Comparison of ENCODE assay signal across 12 mouse cellular contexts in genomic region chr6:136241574-136242311, GRCm38 (mm10).
DNase-seq lines count a peak whose midpoint lies in the region; ATAC-seq lines count a peak whose summit lies in the region.
"Had no signal": no experiment of that assay in that cellular context is flagged by ENCODE, and none has a peak within 500 bp of the region (broad histone marks: within the 10 kb centered on the region; RNA-seq: fewer than 3 reads in every experiment).

No protein-coding gene starts in this region.

- H3K4me2 ChIP-seq in midbrain, embryonic 16.5 days (ENCODE audit: low read length), result peak overlapping the region; percentile 15; the same call in 1 of the 2 replicates
- H3K4me2 ChIP-seq in intestine, embryonic 15.5 days (replicated peaks), result no peak overlapping the region
- H3K4me2 ChIP-seq: lung, embryonic 14.5 days; neural tube, embryonic 12.5 days had no signal

- H3K9me3 ChIP-seq in midbrain, embryonic 16.5 days (replicated peaks; ENCODE audit: control insufficient read depth, low read length, poor library complexity, severe bottlenecking), result no peaks in the 10 kb centered on the region
- no peaks in the 10 kb centered on the region for H3K9me3 ChIP-seq in intestine, embryonic 15.5 days
- H3K9me3 ChIP-seq: neural tube, embryonic 12.5 days had no signal

- H3K27me3 ChIP-seq in midbrain, embryonic 16.5 days (ENCODE audit: control insufficient read depth, insufficient read depth, low read depth, low read length), result no peaks in the 10 kb centered on the region
- H3K27me3 ChIP-seq in intestine, embryonic 15.5 days (replicated peaks), result no peaks in the 10 kb centered on the region
- H3K27me3 ChIP-seq: neural tube, embryonic 12.5 days had no signal

- peak; percentile 24 for DNase-seq in layer of hippocampus, adult 11-12 months (ENCODE audit: low spot score)
- no peak for DNase-seq in layer of hippocampus, postnatal 25 days (ENCODE audit: extremely low spot score in 1 of 2, low spot score in 1 of 2)
- DNase-seq in frontal cortex, adult 2 months (ENCODE audit: extremely low spot score in 1 of 2, low spot score in 1 of 2), result peak; percentile 41 to 73
- peak; percentile 35 to 42 for DNase-seq in layer of hippocampus, adult 8-10 months (ENCODE audit: low spot score in 2 of 2)
- no peak for DNase-seq in B cell, adult 2 months
- DNase-seq: cerebellum, adult 11-12 months; heart, postnatal 4 days; lung, embryonic 14.5 days had no signal

- H3K36me3 ChIP-seq in midbrain, embryonic 16.5 days (ENCODE audit: control insufficient read depth, insufficient read depth, low read length), result no peaks in the 10 kb centered on the region
- H3K36me3 ChIP-seq in intestine, embryonic 15.5 days, result no peaks in the 10 kb centered on the region
- H3K36me3 ChIP-seq: neural tube, embryonic 12.5 days had no signal

- 27% methylated on average over 10 of the region's 10 CpGs for WGBS in midbrain, embryonic 16.5 days
- 58% methylated on average over 10 of the region's 10 CpGs for WGBS in intestine, embryonic 15.5 days

- peak overlapping the region; percentile 71 for H3K27ac ChIP-seq in midbrain, embryonic 16.5 days (ENCODE audit: low read length)
- no peak overlapping the region for H3K27ac ChIP-seq in intestine, embryonic 15.5 days
- H3K27ac ChIP-seq: neural tube, embryonic 12.5 days had no signal

- H3K4me3 ChIP-seq in midbrain, embryonic 16.5 days (ENCODE audit: low read depth, low read length), result no peak overlapping the region
- H3K4me3 ChIP-seq in intestine, embryonic 15.5 days (replicated peaks), result no peak overlapping the region
- H3K4me3 ChIP-seq: neural tube, embryonic 12.5 days had no signal

- H3K9ac ChIP-seq in midbrain, embryonic 16.5 days (ENCODE audit: low read depth, low read length), result no peak overlapping the region
- H3K9ac ChIP-seq in intestine, embryonic 15.5 days, result no peak overlapping the region
- H3K9ac ChIP-seq: lung, embryonic 14.5 days; neural tube, embryonic 12.5 days had no signal

- ATAC-seq in midbrain, embryonic 16.5 days, result no peak
- no peak for ATAC-seq in erythroid progenitor cell, adult 5-6 weeks (replicated peaks; ENCODE audit: low FRiP score, poor library complexity, severe bottlenecking)
- ATAC-seq in intestine, embryonic 15.5 days, result no peak

- H3K4me1 ChIP-seq in midbrain, embryonic 16.5 days (ENCODE audit: control insufficient read depth, insufficient read depth, low read length), result peaks cover 15% of the 10 kb centered on the region
- no peaks in the 10 kb centered on the region for H3K4me1 ChIP-seq in intestine, embryonic 15.5 days (replicated peaks)
- H3K4me1 ChIP-seq: neural tube, embryonic 12.5 days had no signal

Comparison
In these comparisons a context has a peak if more than half of its experiments do, and no peak if none do; other contexts are left out.
1. DNase-seq: peak in layer of hippocampus, adult 11-12 months (single experiment), frontal cortex, adult 2 months (2 of 2) and layer of hippocampus, adult 8-10 months (2 of 2); none in layer of hippocampus, postnatal 25 days (0 of 2) and B cell, adult 2 months (0 of 2).